Mouse (Mus musculus) layer of hippocampus, adult 18-20 months (tissue): Measurements from ENCODE around the gene Kcnip1. TPM values are rescaled to one million over a fixed set of nuclear protein-coding genes. Genes with fewer than 3 reads are reported as not detected.
A peak's percentile ranks its signal among the peaks of the same experiment; 100 is the strongest.

Source experiments
- DNase-seq, 2 experiments: peaks; one replicate each; pipeline ENCODE4 v3.0.0; 2022; ENCODE audit warnings: low spot score in 2 of 2
- total RNA-seq, 2 experiments: library from RNA; stranded (reverse); gene quantifications; 2 replicates each; pipeline ENCODE4 v1.2.3; 2021

Gene Kcnip1
- total RNA-seq, 2 experiments from 2014 or later, result 20.3 to 24.2 TPM

DNA sequence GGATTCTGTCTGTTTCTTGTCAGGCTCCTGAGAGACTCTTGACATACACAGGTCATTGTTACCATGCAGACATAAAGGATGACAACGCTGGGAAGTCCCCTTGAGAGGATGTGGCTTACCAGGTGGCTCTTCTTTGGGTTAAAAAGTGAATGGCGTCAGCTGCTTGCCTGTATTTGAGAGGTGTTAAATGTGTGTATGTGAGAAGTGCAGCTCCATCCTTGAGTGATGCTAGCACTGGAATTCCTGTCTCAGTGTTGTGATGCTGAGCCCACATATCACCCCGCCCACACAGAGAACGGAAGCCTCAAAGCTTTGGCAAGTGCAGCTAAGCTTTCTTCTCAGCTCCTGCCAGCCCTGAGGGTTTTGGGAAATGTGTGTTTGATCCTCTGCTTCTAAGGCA lies 292.2 kb downstream of the Kcnip1 start:
- DNase-seq, result peak; percentile 30 to 80

DNA sequence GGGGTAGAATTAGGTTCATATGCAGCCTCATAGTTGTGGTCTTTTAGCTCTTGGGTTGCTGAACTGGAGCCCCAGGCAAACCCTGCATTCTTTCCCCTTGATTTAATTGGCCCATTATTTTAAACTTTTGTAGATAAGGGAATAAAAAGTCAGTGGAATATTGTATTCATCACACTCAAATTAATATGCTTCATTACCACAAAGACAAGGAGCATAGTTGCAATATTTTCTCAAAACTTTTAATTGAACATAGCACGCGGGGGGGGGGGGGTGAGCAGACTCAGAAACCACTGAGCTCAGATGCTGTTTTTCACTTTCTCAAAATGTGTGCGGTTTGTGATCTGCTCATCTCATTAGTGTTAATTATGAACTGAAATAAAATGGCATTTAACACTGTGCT lies 302.8 kb downstream of the Kcnip1 start:
- DNase-seq, result no peak

DNA sequence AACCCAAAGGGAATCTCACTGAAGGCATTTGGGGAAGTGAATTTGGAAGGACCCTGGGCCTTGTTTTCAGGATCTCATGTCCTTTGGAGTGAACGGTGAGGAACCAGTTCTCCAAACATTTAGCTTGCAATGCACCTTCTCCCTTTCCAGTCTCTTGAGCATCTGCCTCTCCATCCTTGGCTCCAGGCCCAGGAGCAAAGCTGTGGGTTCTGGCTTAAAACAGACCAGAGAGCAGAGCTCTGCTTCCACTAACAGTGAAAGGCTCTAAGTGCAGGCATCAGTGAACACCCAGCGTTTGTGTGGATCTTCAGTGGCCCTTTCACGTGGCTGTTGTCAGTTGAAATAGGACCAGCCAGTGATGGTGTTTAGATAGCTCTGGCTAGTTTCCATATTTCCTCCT lies 307.0 kb downstream of the Kcnip1 start:
- peak; percentile 20 to 56 for DNase-seq

DNA sequence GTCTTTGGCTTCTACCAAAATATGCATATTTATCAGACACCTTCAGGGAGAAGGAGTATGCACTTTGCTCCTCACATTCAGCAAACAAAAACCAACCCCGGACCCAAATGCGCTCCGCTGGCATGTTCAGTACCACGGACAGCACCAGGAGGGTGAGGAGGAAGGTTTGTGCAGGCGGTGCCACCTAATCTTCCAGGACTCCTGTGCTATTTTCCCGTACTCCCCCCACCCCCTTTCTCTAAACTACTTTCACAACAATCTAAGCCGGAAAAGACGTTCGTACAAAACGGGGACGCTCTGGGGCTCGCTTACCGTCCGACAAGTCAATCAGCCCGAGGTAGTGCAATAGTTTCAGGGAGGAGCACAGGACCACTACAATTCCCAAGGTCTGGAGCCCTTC lies 312.8 kb downstream of the Kcnip1 start:
- DNase-seq, result no peak

DNA sequence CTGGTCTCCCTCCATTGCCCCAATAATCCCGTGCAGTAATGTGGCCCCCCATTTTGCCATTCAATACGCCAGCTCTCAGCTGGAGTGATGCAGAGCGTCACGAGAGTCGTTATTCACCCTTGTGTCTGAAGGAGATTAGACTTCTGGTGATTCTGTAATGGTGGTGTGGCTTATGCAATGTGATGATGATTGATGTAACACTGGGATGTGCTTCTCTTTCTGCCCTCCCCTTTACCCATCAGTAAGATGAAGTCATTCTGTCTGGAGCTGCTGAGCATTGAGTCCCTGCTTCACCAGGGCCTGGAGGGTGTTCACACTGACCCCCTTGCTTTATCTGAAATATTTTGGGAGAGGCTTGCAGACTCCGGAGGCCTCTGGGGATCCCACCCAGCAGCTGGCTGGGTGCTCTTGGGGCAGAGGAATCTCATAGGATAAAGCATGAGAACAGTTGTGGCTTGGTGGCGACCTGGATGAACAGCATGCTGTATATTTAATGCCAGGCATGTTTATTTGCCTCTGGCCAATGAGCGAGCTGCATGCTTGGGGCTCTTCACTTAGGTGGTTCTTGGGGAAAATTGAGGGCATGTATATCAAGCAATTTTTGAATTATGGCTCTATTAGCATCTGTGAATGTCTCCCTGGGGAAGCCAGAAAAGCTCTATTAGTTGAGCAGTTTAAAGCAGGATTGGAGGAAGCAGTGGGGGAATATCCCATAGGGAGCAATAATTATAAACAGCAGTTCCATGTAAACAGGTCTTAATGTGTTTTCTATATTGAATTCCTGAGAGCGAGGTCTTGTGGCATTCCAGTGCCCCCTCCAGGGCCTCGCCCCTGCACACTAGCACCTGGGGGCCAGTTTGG lies 322.6 kb downstream of the Kcnip1 start:
- DNase-seq, result no peak

DNA sequence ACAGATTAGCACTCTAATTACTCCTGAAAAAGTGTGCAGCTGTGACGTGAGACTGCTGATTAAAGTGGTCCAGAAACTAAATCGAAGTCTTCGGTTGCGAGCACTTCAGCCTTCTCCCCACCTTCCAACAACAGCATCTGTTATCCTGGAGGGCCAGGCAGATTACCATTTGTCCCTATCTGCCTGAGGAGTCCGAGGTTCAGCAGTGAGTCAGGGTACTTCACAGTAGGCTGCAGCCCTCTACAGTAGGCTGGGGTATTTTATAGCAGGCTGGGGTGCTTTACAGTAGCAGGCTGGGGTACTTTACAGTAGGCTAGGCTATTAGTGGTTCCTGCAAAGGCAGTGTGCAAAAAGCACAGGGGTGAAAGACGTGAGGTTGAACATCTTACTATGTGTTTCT lies 324.6 kb downstream of the Kcnip1 start:
- DNase-seq, result no peak

DNA sequence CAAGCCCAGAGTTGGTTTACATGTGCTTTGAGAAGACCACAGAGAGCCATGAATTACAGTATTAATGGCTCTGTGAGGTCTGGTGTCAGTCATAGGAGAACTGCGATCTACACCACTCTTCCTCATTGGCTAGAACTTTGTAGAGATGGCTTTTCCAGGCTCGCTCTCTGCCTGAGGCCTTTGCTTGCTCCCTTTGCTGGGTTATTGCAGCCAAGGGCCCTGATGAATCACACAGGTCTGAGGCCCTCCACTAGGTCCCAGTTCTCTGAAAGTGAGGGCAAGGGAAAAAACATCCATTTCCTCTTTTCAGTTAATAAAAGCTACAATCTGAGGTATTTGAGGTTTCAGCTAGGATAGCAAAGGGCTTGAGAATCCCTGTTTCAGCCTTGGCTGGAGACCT lies 329.4 kb downstream of the Kcnip1 start:
- DNase-seq, result no peak

DNA sequence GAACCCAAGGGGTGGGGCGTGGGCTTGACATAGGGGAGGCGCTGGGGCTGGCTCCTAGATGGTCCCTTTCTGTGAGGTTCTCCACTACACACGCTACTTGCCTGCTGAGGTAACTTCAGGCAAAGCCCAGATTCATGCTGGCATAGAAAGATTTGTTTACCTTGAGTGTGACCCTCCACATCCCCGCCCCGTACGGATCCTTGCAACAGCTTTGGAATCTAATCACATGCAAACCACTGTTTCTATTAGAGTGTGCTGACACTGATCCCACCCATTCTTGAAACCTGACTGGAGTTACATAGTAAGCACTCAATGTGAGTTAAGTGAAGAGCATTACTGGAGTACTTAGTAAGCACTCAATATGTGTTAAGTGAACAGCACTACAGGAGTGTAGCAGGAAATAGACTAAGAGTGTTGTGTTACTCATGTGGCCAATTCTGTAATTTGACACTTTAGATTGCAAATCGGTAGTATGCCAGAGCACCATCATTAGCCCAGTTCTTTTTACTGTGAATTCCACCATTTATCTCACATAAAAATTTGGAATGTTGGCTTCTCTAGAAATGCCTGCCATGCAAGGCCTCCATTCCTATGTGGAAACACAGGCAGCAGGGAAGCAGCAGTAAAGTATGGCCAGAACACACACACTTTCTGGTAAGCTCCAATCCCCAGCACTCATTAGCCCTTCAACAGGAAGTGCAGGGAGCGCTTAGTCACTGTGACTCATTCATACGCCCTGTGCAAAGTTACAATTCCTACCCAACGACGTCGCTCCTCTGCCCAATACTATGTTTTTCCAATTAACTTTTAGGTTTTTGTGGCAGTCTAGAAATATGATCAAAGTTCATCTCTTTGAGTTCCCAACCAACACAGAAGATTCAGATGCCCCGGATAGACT lies 332.7 kb downstream of the Kcnip1 start:
- no peak for DNase-seq

DNA sequence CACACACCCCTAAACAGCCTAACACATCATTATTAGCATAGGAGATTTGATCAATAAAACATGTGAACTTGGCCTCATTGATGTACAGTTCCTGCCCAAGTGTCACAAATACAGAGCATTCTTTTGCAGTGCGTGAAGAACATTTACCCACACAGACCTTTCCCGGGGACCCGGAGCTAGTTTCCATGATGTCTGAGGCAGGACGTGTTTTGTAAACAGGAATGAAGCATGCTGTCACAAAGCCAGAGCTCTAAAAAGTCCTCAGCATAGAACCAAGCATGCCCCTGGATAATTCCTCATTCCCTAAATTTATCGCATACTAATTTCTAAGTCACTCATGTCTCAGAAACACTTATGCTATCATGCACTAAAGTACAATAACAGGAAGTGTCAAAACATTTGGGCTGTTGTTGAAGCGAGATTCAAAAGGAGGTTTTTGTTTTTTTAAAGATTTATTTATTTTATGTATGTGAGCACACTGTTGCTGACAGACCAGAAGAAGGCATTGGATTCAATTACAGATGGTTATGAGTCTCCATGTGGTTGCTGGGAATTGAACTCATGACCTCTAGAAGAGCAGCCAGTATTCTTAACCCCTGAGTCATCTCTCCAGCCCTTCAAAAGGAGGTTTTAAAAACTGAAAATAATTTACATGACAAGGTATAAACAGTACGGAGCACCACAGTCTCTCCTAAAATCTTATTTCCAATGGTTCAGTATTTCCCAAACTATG lies 336.9 kb downstream of the Kcnip1 start:
- DNase-seq, result no peak

DNA sequence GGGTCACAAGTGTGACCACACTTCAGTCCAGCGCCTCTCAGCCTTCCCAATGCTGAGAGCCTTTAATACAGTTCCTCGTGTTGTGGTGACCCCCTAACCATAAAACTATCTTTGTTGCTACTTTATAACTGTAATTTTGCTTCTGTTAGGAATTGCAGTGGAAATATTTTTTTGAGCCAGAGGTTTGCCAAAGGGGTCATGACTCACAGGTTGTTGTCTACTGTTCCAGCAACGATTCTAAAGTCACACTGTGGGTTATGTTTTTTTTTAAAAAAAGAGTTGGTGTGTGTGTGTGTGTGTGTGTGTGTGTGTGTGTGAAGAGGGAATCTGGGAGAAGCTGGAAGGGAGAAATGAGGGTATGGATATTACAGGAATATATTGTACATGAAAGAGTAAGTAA lies 337.7 kb downstream of the Kcnip1 start:
- no peak for DNase-seq

DNA sequence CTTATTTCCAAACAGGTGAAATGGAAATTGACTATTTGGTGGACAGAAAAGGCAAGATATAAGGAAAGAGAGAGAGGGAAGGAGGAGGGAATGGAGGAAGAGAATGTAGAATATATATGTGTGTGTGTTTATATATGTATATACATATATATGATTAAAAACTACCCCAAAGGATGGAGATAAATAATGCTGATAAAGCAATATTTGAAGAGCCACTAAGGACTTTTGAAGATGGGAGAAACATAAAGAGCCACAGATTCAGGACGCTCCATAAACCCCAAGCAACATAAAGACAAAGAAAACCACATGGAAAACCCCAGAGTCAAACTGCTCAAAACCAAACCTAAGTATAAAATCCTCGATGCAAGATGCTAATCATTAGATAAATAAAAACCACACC lies 338.5 kb downstream of the Kcnip1 start:
- DNase-seq, result no peak

DNA sequence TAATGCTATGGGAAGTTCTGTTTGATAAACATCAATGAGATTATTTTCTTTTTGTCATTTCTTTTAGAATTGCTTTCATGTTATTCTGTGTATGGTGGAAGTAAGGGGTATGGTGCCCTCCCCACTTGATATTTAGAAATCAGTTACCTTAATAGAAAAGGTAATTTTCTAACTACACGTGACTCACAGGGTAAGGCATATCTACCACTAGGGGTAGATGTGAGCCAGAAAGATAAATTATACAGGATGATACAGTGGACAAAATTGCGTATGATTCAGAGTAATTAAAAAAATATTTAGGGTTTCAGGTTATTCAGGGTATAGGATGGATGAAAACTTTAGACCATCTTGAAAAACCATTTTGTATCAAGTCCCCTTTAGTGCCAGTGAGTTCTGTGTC lies 343.6 kb downstream of the Kcnip1 start:
- DNase-seq, result no peak

DNA sequence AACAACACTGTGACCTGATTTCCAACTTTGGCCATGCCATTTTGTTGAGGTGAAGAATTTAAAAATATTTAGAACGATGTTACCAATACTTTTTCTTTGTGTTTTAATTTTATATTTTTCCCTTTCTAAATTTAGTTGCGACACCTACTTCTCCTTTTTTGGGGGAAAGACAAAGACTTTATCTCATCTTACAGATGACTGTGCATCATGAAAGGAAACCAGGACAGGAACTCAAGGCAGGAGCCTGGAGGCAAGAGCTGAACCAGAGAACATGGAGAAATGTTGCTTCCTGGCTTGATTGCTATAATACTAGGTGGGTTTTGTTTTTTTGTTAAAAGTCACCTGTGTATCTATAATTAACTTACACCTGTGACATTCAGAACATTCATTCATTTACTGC lies 355.8 kb downstream of the Kcnip1 start:
- DNase-seq, result no peak

DNA sequence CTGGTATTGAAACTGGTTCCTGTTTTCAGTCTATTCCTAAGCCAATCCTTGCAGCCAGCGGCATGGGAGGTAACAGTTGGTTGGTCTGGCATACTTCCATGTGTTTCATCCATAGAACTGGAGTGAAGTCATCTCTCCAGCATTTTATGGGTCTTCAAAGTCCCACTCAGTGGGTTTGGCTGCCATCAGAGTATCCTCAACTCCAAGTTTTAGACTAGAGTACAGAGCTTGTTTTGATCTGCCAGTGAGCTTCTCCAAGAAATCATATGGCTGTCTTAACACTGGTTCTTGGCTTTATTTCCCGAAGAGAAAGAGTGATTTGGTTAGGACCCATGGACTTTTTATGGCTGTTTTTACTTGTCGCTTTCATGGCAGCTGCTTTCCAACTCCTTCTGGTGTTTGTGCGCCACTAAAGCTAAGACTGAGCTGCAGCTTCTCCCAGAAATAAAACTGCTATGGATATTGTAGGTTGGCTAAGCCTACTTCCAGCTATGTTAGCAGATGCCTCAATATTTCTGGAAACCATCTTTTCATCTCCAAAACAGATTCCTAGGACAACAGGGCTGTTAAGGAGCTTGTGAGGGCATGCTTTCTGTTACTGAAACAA lies 365.7 kb downstream of the Kcnip1 start:
- peak in 1 of 2 experiments; percentile 32 for DNase-seq

DNA sequence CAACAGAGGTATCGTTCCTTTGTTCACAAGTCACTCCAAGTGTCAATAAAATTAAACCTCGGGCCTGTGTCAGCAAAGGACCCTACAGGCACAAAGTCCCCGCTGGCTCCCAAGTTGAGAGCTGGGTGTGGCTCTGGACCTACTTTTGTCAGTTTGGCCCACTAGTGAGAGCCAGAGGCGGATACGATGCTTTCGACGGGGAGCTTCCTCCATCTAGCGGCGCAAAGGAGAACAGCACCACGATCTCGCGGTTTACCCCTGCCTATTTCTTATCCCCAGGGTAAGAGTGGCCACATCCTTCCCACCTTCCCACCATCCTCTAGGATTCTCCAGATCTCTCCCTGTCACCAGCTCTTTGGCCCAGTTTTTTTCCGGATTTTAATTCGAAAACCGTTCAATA lies 378.7 kb downstream of the Kcnip1 start:
- DNase-seq, result peak; percentile 55 to 86

DNA sequence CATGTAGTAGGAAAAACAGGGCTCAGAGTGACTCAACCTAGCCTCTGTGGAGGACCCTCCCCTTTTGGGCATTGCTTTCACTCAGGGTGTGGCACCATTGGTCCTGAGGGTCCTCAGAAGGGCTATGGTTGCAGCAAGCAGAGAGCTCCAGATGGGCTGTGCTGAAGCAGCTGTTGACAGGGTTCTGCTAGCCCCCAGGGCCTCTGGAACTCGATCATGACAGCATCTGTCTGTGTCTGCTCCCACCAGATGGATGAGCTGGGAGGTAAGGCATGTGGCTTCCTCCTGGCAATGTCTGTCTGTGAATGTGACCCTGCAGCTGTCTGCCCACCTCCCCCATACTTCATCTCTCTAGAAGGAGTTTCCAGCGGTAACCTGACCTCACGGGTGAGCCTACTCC lies 385.2 kb downstream of the Kcnip1 start:
- DNase-seq, result no peak

DNA sequence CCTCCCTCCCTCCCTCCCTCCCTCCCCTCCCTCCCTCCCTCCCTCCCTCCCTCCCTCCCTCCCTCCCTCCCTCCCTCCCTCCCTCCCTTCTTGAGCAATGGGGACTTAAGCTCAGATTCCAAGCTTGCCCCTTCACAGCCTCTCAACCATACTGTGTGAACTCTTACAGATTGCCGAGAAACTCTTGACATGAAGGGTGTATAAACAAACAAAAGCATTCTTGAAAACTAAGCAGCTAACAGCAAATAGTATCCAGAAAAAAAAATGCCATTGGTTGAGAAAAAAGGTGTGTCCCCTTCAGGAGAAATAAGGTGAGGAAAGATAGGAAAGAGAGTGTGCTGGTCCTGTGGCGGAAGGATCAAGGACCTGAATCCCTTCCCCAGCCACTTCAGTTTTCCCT lies 389.8 kb downstream of the Kcnip1 start:
- no peak for DNase-seq

DNA sequence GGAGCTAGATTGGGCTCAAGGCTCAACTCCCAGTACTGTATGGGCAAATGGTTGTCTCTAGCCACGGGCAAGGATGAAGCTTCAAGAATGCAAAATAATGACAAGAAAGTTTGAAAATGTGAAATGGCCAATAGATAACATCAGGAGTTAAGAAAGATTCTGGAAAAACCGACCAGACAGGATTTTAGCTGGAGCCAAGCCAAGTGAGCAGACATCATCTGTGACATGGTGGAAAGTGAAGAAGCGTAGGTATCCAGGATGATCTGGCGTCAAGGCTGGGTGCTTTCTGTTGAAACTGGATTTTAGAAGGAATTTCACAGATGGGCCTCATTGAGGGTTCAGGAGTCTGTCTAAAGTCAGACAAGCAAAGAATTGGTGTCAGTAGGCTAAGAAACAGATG lies 394.0 kb downstream of the Kcnip1 start, which contains the start of gene D130052B06Rik:
TSS of gene D130052B06Rik (plus strand) at position 317 of the 400 bp plus-strand sequence.
- no peak for DNase-seq

DNA sequence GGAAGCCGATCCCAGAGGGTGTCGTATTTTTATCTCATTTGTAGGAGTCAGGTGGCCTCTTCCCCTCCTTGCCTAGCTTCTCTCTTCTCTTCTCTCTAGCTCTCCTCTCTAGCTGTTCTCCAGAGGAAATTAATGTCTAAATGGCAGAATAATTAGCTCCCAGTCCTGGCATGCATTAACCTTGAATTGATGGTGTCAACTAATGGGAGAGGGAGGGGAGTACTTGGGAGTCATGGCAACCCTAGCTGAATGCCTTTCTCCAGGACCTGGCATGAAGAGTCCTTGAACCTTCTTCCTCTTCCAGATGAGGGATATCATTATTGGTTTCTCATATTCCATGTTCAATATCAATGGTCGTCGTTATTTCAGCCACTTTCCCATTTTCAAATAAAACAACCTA lies 396.3 kb downstream of the Kcnip1 start:
- no peak for DNase-seq

DNA sequence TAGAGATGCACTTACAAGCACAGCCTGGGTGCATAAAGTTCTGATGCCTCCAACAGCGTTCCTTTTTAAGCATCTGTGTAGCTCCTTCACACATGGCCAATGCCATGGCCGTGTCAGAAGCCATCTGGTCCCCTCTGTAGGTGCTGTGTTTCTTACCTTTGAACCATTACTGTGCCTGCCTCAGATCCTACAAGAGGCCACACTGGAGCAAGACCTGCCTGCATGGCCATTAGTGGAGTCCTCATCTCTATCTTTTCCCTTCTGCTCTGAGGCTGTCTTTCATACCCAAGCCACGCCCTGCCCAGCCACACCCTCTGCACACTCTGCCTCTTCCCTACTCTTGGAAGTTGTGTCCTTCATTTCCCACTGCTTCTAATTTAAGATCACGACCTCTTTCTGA lies 400.1 kb downstream of the Kcnip1 start:
- no peak for DNase-seq

DNA sequence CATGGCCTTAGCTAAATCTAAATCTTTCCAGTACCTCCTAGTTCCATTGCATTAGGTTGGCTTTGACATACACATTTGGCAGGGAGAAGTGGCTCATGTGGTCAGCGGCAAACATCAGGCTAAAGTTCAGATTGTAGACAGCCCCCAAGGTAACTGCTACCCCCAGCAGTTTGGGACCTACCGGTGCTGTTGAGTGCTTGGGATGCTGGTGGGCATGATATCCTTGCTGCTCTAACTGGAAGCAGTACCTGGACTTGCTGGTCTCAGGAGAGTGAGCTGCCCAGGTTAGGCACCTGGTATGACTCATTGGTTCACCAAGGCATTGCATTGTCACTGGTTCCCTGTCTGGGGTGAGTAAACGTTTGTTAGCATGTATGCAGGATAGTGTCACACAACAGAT lies 402.2 kb downstream of the Kcnip1 start:
- DNase-seq, result no peak
